Mouse (Mus musculus) ovary, adult 18-20 months (tissue): ENCODE results near the gene Kifc3.

ENCODE experiments used
- DNase-seq: peaks from one replicate; pipeline ENCODE4 v3.0.0; 2022; ENCODE audit warnings: low spot score, mixed read lengths

The Kifc3 gene

DNA sequence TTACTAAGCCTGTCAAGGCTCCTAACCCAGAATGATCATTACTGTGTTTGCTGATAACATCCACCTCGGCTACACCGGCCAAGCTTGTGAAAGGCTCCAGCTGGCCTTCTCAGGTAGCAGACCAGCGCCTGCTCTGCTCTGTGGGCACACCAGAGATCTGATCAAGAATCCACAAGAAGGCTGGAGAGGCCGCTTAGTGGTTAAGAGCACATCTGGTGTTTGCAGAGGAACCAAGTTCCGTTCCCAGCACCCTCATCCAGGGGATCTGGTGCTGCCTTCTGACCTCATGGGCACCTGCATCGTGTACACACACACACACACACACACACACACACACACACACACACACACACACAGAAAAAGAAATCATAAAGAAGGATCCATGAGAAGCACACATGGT lies 46.5 kb downstream of the Kifc3 start:
- no peak for DNase-seq

DNA sequence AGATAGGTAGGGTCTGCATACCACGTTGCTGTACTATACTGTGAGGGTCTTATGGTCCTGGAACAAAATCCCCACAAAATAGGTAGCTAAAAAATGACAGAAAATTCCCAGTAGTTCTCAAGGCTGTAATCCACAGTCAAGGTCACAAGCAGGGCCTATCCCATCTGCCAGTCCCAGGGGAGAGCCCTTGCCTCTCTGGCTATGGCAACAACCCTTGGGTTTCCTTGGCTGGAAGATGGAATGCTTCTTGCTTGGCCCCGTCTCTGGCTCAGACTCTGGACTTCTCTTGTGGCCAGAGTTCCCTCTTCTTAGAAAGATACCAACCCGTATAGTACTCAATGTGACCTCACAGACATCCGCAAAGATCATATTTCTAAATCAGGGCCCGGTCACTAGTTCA lies 47.3 kb downstream of the Kifc3 start:
- DNase-seq, result peak; percentile 40

DNA sequence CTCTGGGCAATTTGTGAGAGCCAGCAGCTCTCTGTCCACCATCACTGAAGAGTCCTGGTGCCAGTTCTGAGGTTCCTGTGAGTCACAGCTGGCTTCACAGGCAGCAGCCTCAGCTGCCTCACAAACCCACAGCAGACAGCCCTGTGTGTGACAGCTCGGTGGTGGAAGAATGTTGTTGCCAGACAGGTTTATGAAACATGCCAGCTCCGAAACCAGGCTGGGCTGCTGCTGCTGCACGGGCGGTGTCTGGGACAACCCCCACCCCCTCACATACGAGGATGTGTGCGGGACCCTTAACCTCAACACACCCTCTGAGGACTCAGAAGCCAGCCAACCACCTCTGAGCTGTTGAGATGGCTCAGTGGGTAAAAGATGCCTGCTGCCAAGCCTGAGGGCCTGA lies 48.0 kb downstream of the Kifc3 start:
- DNase-seq, result no peak

DNA sequence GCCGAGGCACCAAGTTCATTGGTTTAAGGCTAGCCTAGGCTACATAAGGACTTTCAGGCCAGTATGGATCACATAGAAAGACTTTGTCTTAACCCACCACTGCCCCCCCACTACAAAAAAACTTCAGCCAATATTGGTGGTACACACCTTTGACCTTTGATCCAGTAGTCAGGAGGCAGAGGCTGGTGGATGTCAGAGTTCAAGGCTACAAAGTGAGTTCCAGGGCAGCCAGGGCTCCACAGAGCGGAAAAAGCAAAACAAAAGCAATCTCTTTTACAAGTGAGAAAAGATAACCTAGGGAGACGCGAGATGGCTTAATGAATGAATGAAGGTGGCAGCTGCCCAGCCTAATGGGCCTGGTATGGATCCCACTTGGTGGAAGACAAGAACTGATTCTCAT lies 48.6 kb downstream of the Kifc3 start:
- DNase-seq, result no peak

DNA sequence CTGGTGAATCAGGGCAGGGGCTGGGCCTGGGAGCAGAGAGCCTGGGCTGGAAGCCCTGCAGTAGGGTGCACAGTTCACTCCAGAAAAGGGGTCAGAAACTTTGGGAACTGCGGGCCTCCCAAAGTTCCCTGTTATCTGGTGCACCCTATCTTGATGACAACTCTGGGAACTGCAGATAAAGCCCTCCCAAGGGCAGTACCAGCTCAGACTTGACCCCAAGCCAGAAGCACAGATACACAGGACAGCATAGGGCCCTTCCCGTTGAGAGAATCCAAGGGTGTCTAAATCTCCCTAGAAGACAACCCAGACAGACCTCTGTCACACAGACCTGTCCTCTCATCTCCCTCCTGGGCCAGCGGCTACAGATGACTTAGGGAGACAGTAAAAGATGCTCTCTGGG lies 52.0 kb downstream of the Kifc3 start:
- DNase-seq, result peak; percentile 55

DNA sequence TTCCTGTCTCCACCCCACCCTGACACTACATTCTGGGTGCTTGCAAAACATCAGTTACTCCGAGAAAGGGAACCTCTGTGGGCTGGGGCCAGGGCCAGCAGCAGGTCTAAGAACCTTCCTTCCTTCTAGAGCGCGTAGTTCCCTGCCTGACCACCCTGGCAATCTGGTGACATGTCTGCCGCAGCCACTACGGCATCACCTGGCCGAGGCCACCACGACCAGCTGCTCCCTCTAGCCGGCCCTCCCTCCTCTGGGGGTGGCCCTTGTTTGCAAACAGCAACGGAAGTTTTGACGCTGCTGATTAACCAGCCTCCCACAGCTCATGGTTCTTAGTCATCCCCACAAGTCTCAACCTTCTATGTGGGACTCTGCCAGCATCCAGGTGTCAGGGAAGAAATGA lies 53.2 kb downstream of the Kifc3 start:
- DNase-seq, result no peak

DNA sequence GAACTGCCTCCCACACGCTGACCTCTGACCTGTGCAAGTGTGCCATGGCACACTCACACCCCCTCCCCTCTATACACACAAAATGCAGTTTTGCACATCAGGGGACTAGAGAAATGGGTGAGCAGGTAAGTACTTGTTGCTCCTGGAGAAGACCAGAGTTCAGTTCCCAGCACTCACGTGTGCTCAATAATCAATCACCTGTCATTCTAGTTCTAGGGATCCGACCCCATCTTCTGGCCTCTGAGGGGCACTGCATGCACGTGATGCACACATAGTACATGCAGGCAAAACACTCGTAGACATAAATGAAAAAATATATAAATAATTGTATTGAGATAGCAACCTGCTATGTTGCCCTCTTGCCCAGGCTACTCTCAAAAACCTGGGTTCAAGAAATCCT lies 55.8 kb downstream of the Kifc3 start:
- no peak for DNase-seq

DNA sequence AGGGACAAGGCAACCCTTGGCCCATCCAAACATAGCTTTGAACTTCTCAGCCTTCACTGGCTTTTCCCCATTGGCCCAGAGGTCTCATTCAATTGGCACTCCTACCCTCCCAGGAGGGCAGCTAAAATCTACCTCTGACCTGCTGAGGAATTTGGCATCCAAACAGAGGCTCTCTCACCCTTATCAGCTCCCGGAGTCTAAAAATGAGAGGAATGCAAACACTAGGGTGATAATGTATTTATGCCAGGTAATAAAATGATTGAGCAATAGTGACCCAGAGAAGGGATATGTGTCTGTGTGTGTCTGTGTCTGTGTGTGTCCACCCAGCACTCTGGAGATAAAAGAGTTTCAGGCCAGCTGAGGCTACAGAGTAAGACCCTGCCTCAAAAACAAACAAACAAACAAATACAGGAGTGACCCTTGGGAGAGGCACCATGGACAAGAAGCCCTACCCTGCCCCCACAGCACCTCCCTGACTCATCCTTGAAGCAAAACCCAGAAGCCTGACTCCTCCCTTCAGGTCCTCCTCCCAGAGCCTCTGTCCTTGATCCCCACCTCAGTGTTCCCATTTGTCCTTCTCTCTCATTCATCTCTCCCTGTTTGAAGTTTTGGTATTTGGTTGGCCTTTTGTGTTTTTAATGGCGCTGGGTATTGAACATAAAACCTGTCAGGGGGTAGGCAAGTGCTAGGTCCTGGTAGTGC lies 56.4 kb downstream of the Kifc3 start:
- no peak for DNase-seq

DNA sequence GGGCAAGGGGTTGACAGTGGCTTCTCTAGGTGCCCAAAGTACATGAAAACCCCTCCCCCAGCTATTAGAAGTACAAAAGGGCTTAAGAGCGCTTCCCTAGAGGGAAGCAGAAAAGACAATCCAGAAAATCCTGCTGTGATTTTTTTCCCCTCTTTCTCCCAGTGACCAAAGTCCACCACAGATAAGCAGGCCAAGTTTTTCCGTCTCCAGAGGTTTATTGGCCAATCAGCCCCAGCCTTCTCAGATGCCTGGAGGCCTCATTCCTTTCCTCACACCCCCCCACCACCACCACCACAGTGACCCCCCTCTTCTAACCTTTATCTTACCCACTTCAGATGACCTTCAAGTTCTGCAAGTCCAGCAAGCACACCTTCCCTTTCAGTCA lies 58.0 kb downstream of the Kifc3 start:
- DNase-seq, result no peak

DNA sequence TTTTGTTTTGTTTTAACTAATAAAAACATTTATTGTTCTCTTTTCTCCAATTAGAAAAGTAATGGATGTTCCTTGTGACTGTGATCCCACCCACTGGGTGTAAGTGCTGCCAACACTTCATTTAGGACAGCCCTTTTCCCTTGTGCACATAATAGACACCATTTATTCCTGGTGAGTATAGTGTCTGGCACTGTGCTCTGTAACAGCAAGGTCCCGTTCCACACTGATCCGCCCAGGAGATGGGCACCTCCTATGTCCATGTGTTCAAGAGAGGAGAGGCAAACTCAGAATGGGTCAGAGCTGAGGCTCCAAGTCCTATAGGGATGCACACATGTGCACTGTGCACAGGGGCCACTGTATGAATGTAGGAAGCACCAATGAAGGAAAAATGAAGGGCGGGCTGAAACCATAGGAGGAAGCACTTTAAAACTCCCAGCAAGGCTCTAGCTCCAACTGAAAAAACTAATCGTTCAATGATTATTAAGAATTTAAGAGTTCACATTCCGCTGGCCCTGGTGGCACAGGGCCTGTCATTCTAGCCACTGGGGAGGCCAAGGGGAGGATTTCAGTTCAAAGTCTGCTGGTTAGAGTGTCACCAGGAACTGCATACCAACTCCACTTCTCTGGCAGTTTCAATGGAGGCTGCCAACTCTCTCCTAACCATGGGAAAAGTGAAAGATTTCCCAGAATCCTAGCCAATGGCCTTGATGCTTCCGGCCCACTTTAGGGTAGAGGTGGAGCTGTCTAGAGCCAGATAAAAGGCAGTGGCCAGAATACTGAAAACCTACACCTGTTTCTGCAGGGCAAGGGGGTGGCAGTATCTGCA lies 58.6 kb downstream of the Kifc3 start:
- no peak for DNase-seq

DNA sequence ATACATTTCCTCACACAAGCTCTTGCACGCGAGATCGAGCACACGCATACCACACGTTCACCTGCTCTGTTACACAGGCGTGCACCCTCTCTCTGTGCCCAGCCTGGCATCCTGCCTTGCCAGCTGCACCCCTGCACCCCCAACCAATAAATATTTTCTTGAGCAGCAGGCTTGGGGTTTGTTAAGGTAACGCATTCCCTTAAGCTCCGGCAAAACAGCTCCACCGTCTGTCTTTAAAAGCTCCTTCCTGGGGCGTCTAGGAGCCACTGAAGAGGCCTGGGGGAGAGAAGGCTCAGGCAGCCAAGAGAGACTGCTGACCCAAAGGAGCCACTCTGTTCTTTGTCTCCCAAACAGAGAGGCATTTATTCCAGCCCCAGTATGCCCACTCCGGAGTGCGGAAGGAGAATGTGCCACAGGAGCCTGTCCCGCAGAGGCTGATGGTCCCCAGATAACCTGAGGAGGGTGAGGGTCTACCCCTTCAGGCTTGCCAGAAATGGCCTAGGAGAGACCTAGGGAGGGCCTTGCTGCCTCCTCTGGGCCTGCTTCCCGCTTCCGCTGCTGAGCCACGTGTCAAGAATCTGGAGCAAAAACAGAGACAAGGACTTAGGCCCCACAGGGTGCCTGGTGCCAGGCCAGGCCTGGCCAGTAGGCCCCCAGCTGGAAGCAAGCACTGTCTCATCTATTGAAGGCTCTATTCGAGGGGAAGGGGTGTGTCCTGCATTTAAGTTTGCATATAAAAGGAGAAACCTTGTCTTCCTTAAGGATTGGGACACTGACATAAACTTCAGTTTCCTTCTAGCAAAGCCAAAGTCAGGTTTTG lies 59.4 kb downstream of the Kifc3 start:
- no peak for DNase-seq

DNA sequence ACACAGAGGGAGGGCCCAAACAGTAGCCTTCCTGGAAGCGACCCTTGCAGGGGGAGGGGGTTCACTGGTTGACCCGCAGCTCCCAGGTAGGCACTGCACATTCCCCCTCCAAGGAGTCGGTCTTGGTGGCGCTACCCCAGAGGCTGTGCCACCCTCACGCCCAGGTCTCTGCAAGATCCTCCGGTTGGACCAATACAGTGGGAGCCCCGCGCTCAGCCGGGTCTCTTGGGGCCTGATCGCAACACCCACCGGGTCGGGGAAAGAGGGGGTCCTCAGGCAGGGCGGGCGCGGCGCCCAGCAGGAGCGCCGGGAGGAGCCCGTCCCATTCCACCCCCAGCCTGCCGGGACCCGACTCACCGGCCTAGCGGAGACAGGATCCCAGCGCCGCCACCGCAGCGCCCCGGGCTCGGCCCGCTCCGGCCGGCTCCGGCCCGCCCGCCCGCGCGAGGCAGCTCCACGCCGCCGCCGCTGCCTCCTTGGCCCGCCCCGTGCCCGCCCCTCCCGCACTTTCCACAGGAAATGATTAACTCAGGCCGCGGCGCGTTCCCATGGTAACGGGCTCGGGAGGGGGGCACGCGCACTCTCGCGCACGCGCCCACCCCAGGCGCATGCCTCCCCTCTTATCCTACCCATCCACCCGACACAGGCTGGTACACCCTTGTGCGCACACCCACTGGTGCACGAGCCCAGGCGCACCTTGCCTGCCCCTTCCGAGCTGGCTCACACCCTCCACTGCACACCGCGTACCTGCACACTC lies 60.4 kb downstream of the Kifc3 start:
- peak; percentile 73 for DNase-seq

DNA sequence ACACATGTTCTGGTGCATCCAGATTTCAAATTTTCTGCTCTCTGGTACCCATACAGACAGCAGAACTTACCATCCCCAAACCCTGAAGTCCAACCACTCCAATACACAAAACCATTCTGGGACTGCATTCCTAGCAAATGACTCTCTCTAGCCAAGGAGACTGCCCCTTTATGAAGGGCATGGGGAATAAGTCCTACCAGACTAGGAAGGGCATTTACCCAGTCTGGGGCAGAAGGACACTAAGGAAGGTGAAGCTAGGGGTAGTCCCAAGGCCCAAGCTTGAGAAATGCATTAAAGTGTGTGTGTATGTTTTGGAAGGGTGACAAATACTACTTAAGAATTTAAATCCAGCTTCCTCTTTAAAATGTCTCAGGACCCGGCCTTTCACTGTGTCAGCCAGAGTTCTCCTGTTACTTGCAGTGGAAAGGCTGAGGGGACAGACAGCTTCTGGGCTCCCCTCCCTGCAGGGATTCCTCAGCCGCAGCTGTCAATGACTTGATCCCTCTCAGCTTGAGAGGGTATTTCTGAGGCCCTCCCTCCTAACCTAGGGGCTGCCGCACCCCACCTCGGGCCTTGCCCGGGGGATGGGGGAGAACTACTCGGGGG lies 61.0 kb downstream of the Kifc3 start:
- no peak for DNase-seq

DNA sequence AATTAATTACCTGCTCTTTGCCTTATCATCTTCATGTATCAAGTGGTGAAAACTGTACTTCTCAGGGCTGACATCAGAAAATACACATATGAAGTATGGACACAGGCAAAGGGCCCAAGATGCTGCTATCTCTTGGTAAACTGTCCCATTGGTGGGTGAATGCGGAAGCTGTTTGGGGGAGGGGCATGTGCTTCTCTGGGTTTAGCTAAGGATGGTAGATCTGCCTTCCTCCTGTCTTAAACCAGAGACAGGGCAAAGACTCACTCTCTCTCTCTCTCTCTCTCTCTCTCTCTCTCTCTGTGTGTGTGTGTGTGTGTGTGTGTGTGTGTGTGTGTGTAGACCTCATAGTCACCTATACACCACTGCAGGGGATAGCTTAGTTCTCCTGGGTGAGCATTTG lies 61.6 kb downstream of the Kifc3 start:
- DNase-seq, result no peak

DNA sequence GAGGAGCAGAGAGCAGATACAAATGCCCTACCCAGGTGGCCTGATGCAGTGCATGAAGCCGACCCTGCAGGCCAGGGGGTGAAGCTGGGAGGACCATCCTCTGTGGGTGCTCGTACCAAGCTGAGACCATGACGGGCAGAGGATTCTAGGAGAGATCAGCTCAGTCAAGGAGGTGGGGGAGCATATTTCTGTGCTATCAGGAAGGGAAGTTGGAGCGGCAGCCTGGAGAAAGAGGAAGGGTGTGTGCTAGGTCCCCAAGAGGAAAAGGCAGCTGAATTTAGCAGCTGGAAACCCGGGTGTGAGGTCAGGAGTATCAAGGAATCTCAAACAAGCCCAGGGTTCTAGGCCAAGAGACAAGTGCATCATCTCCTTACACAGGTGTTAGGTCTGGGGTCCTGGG lies 62.1 kb downstream of the Kifc3 start:
- DNase-seq, result no peak

DNA sequence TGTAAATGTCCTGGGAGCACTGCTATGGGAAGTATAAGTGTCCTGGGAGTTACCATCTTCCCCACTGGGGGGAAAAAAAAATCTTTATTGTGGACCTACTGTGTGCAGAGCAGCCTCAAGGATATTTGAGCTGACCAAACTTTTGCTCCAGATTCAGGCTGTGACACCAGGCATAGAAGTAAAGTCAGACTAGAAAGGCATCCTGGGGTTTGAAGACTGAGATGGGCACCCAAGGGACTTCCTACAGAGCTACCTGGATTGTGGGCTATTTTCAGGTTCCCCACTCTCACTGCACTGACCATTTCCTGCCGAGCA lies 63.6 kb downstream of the Kifc3 start:
- DNase-seq, result no peak

DNA sequence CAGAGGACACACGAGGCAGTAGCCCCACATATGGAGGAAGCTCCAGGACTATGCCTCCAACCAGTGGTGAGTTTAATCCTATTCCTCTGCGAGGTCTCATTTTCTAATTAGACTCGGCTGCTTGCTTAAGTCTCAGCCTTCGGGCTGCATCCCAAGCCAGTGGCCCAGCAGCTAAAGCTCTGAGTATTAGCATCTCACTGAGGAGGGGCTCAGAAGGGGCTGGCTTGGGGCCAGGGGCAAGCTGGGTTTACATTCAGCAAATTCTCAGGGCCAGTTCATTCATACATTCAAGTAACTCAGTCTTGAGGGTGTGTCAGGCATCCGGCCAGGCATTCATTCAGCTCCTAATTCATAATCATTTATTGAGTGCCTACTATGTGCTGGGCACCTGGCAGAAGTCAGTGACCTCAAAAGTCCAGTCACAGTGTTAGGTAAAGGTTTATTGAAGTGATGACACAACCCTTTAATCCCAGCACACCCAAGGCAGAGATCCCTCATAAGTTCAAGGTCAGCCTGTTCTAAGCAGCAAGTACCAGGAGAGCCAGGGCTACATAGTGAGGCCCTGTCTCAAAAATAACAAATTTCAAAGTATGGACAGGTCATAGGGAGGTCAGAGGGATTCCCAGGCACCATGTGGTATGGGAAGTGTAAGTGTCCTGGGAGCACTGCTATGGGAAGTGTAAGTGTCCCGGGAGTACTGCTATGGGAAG lies 64.1 kb downstream of the Kifc3 start:
- no peak for DNase-seq

DNA sequence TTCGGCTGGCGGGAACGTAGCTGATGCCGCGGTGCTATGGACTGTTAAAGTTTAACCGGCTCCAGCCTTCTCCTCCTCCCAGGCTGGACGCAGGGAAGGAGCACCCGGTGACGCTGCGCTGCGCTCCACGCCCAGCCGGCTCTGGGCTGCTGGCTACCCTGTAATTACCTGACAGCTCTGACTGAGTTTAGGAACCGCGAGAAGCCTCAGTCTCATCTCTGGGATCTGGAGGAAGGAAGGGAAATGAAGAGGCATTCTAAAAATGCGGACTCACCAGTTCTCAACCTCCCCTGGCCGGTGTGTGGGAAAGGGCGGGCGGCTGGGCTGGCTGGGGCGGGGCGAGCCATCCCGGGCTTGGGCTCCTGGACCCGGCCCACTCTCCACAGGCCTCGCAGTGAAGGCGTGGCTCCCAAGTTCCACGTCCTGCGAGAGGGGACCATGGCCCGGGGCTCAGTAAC lies 64.9 kb downstream of the Kifc3 start:
- no peak for DNase-seq

DNA sequence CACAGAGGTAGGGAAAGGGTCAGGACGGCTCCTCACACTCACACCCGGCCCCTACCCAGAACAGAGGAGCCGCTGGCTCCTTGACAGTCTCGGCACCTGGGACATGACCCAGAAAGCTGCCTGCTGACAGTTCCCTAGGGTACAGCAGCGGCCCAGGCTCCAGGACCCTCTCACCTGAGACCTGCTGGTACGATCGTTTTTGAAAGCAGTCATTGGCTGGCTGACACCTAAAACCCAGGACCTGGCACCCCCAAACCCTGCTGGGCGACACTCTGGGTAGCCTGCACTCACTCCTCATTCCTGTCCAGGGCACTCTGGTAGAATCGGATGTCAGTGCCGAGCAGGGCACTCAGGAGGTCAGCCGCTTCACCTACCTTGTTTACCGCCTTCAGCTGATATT lies 65.4 kb downstream of the Kifc3 start:
- DNase-seq, result no peak

DNA sequence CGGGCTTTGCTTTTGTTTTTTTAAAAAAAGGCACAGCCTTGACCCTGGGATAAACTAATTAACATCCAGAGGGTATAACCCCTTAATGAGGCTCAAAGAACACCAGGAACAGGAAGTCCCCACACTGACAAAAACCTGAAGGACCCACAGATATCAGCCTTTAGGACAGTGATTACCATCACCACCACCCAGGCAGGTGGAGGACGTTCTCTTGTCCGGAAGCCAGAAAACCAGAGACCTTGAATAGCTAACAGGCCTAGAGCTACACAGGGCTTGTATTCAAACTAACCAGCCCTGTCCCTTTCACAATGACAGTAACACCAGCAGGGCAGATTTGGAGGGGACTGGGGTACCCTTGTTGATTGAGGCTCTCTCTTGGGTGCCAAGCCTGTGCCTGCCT lies 66.4 kb downstream of the Kifc3 start:
- DNase-seq, result no peak

DNA sequence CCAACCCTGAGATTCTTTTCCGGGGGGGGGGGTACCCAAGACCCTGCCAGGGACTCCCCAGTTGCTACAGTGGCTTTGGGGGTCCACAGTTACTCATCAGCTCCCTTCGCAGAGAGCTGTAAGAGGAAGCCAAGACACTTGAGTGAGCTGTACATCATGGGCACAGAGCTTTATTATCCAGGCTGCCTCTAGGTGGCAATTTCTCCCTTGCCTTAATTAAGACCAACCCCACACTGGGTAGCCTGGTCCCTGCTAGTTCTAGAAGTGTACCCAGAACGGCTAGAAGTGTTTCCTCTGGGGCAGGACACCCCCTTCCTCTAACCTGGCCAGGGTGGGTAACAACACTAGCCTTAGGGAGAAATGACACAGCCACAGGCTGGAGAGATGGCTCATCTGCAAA lies 67.4 kb downstream of the Kifc3 start:
- no peak for DNase-seq
